Mouse (Mus musculus): ENCODE measurements around the gene Pdx1. TPM values are rescaled to one million over a fixed set of nuclear protein-coding genes. Genes with fewer than 3 reads are reported as not detected.

Gene Pdx1
- total RNA-seq (2023), result not detected

GRCm38 (mm10) chr5:147269926-147270672 is at the start of gene Pdx1:
TSS of gene Pdx1 (plus strand) at chr5:147269959.

DNA sequence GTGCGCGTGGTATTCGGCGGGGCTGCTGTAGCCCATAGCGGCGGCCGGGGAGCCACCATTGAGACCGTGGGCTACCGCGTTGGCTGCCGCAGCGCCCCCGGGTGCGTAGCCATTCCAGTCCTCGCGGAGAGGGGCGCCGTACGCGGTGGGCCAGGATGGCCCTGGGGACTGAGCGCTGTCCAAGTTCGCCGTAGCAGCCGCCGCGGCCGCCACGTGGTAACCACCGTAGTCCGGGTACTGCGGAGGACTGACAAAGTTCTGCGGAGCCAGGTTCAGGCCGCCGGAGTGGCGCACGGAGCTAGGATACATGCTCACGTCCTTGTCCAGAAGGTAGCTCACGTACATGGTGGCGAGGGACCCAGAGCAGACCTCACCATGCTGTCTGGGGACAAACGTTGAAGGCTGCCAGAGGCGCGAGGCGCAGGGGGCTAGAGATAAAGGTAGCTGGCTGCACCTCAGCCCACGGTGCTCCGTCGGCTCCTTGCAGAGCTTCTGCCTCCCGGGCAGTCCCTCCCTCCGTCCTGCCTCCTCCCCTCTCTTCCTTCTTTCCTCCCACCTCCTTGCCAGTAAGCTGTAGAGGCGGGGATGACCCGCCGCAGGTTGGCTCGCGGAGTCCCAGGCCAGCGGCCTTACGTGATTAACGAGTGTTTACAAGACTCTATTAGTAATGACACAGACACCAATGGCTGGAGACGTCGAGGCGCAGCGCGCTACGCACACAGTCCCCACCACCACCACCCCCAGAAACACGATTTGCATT is 37.1 kb downstream of the Pdx1 start, which contains the start of gene Cdx2:
TSS of gene Cdx2 (minus strand) at position 633 of the 760 bp plus-strand sequence.

GRCm38 (mm10) chr5:147322183-147322582 is 52.4 kb downstream of the Pdx1 start, which contains the start of gene Urad:
TSS of gene Urad (minus strand) at chr5:147322440.

Other genes starting within 250 kb of the Pdx1 start
- gene Lnx2, start 193.4 kb upstream of the Pdx1 start, total RNA-seq (2023), result 1 to 10 TPM; 4.1 to 6.1 TPM
- gene Polr1d, start 192.9 kb upstream of the Pdx1 start, total RNA-seq (2023), result 10 to 100 TPM; 56.8 to 66.6 TPM
- gene Gsx1, start 81.3 kb upstream of the Pdx1 start, total RNA-seq (2023), result not detected
- not detected for gene Cdx2, start 37.3 kb downstream of the Pdx1 start, total RNA-seq (2023)
- gene Urad, start 52.5 kb downstream of the Pdx1 start, total RNA-seq (2023), result not detected
- gene Flt3, start 130.5 kb downstream of the Pdx1 start, total RNA-seq (2023), result 1 to 10 TPM; 4.7 to 6.6 TPM
- 100 to 1,000 TPM; 174 to 190 TPM for gene Pan3, start 160.2 kb downstream of the Pdx1 start, total RNA-seq (2023)

Measured in neutrophil, adult 83 days (primary cell).